Mouse (Mus musculus) olfactory bulb, adult 2 months (tissue): ENCODE measurements around the gene Ggt1.

ENCODE experiments used
- CTCF ChIP-seq: fragments of 200-500 bp; IDR thresholded peaks from 2 replicates; pipeline ENCODE4 v1.5.1; 2012; ENCODE audit warnings: low read depth, mild to moderate bottlenecking, low read length, moderate library complexity; ENCODE audit not compliant: insufficient read depth
- POLR2A ChIP-seq: fragments of 200-500 bp; IDR thresholded peaks from 2 replicates; pipeline ENCODE4 v1.6.1; 2012; ENCODE audit warnings: mild to moderate bottlenecking, low read depth, low read length, moderate library complexity; ENCODE audit not compliant: insufficient read depth

GRCm38 (mm10) chr10:75587781-75588180, 26.4 kb downstream of the Ggt1 start:
- TF ChIP-seq CTCF = no peak
- no peak for TF ChIP-seq POLR2A
